Comparison of ENCODE assay signal across 22 mouse cellular contexts in the genomic region with DNA sequence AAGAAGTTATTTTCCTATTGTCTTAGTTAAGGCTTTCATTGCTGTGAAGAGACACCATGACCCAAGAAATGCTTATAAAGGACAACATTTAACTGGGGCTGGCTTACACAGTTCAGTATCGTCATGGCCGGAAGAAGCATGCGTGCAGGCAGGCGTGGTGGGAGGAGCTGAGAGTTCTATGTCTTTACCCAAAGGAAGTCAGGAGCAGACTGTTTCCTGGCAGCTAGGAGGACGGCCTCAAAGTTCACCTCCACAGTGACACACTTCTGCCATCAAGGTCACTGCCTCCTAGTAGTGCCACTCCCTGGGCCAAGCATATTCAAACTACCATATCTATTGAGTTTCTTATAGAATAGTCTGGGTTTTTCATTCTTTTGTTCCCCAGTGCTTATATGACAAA.
A peak's percentile ranks its signal among the peaks of the same experiment; 100 is the strongest.
DNase-seq lines count a peak whose midpoint lies in the region.
"Had no signal": no experiment of that assay in that cellular context is flagged by ENCODE, and none has a peak within 500 bp of the region (broad histone marks: within the 10 kb centered on the region; RNA-seq: fewer than 3 reads in every experiment).

No protein-coding gene starts in this region.

- no peaks in the 10 kb centered on the region for H3K36me3 ChIP-seq in limb, embryonic 10.5 days
- H3K36me3 ChIP-seq: embryonic facial prominence, embryonic 13.5 days; embryonic facial prominence, embryonic 15.5 days; forebrain, embryonic 10.5 days; forebrain, embryonic 12.5 days; G1E had no signal

- no peak overlapping the region for H3K27ac ChIP-seq in limb, embryonic 10.5 days
- H3K27ac ChIP-seq: embryonic facial prominence, embryonic 13.5 days; embryonic facial prominence, embryonic 15.5 days; forebrain, embryonic 10.5 days; forebrain, embryonic 12.5 days had no signal

- no peaks in the 10 kb centered on the region for H3K9me3 ChIP-seq in limb, embryonic 10.5 days (replicated peaks)
- H3K9me3 ChIP-seq: embryonic facial prominence, embryonic 13.5 days; embryonic facial prominence, embryonic 15.5 days; forebrain, embryonic 10.5 days; forebrain, embryonic 12.5 days; G1E had no signal

- peak; percentile 34 for DNase-seq in heart, adult 11 months
- no peak for DNase-seq in heart, postnatal 4 days
- DNase-seq in 416B (ENCODE audit: low read depth), result peak; percentile 27
- DNase-seq in R1 (ENCODE audit: low read depth, low spot score), result peak; percentile 64
- DNase-seq in limb, embryonic 10.5 days (ENCODE audit: low spot score), result peak; percentile 7
- no peak for DNase-seq in frontal cortex, postnatal 10 days (ENCODE audit: low spot score in 2 of 2)
- DNase-seq in right cerebral cortex, adult 2 months (ENCODE audit: low spot score in 2 of 2), result no peak
- DNase-seq: adrenal gland, adult 8-10 months; adrenal gland, postnatal 14 days; cerebellum, adult 11 months; cerebellum, adult 18-20 months; cerebellum, adult 8-10 months; cerebellum, adult 9-11 months; cerebellum, postnatal 14 days; cerebellum, postnatal 36 days; embryo, embryonic 11 days had no signal

- WGBS in limb, embryonic 10.5 days, result 90% methylated on average over 5 of the region's 5 CpGs

- peaks cover 24% of the 10 kb centered on the region for H3K27me3 ChIP-seq in limb, embryonic 10.5 days (ENCODE audit: low read depth, poor library complexity, severe bottlenecking)
- H3K27me3 ChIP-seq: embryonic facial prominence, embryonic 15.5 days had no signal

- H3K4me3 ChIP-seq in limb, embryonic 10.5 days, result no peak overlapping the region
- H3K4me3 ChIP-seq: embryonic facial prominence, embryonic 13.5 days; embryonic facial prominence, embryonic 15.5 days; erythroblast, embryonic 14.5 days; forebrain, embryonic 10.5 days; forebrain, embryonic 12.5 days had no signal

- H3K4me1 ChIP-seq in limb, embryonic 10.5 days, result peaks cover 15% of the 10 kb centered on the region
- H3K4me1 ChIP-seq: embryonic facial prominence, embryonic 15.5 days had no signal

Comparison
In these comparisons a context has a peak if more than half of its experiments do, and no peak if none do; other contexts are left out.
1. DNase-seq: peak in heart, adult 11 months (single experiment), 416B (single experiment), R1 (single experiment) and limb, embryonic 10.5 days (single experiment); none in heart, postnatal 4 days (single experiment), frontal cortex, postnatal 10 days (0 of 2) and right cerebral cortex, adult 2 months (0 of 2).